Mouse (Mus musculus) embryonic facial prominence, embryonic 13.5 days (tissue): ENCODE measurements around the gene Kidins220. TPM values are rescaled to one million over a fixed set of nuclear protein-coding genes. Genes with fewer than 3 reads are reported as not detected.

ENCODE experiments used
- ATAC-seq: fragments of 200-750 bp; cut with Nextera tagmentation; 2 replicates; pipeline ENCODE4 v1.8.0; 2017; ENCODE audit warnings: low read depth; ENCODE audit not compliant: insufficient number of reproducible peaks, insufficient read depth, low FRiP score, low TSS enrichment
- H3K27ac ChIP-seq: fragments of 300-500 bp; sonication (generic); 2 replicates; pipeline ENCODE4 v1.5.1; 2015; ENCODE audit warnings: moderate library complexity, mild to moderate bottlenecking, inconsistent platforms
- H3K27me3 ChIP-seq: fragments of 300-500 bp; sonication (generic); 2 replicates; pipeline ENCODE4 v1.6.1; 2015; ENCODE audit warnings: mild to moderate bottlenecking, inconsistent platforms
- H3K36me3 ChIP-seq: fragments of 300-500 bp; sonication (generic); 2 replicates; pipeline ENCODE4 v1.6.1; 2015; ENCODE audit warnings: mild to moderate bottlenecking, inconsistent platforms
- H3K4me1 ChIP-seq: fragments of 300-500 bp; sonication (generic); 2 replicates; pipeline ENCODE4 v1.6.1; 2015; ENCODE audit warnings: inconsistent platforms
- H3K4me2 ChIP-seq: fragments of 300-500 bp; sonication (generic); 2 replicates; pipeline ENCODE4 v1.6.1; 2015; ENCODE audit warnings: moderate library complexity, mild to moderate bottlenecking, inconsistent platforms
- H3K4me3 ChIP-seq: fragments of 300-500 bp; sonication (generic); 2 replicates; pipeline ENCODE4 v1.5.1; 2015; ENCODE audit warnings: mild to moderate bottlenecking, inconsistent platforms
- H3K9ac ChIP-seq: fragments of 300-500 bp; sonication (generic); 2 replicates; pipeline ENCODE4 v1.6.1; 2015; ENCODE audit warnings: mild to moderate bottlenecking, inconsistent platforms
- H3K9me3 ChIP-seq: fragments of 300-500 bp; sonication (generic); 2 replicates; pipeline ENCODE4 v1.6.1; 2016; ENCODE audit warnings: inconsistent platforms
- WGBS: fragments of 180-500 bp; shearing (Covaris S2); methylation state at CpG from one replicate; pipeline ENCODE4 v1.1.7; 2015; ENCODE audit warnings: mixed read lengths; 5-methylcytosine and 5-hydroxymethylcytosine counted together
- polyA plus RNA-seq: library from polyadenylated mRNA; unstranded; fragments of >200 nt; fragmentation: Nextera tagmentation; extraction: Ambion mirVana; gene quantifications from 2 replicates; pipeline ENCODE4 v1.2.1, GENCODE M21; 2015

Gene Kidins220
- polyA plus RNA-seq, 1 experiment from 2014 or later, result 23.9 TPM

GRCm38 (mm10) chr12:25094621-25095521 is 120.1 kb downstream of the Kidins220 start:
- no peak for ATAC-seq
- H3K27me3 ChIP-seq, result no peaks in the 10 kb centered on the region
- peak overlapping the region; percentile 96 for H3K9ac ChIP-seq
- no peaks in the 10 kb centered on the region for H3K9me3 ChIP-seq
- 0 out of 2 replicates have a peak, but pooled peaks cover 4% of the 10 kb centered on the region for H3K36me3 ChIP-seq
- H3K4me1 ChIP-seq, result peaks cover 33% of the 10 kb centered on the region
- H3K4me3 ChIP-seq, result peak overlapping the region; percentile 96
- peak overlapping the region; percentile 95 for H3K27ac ChIP-seq
- WGBS, result under 1% methylated on average over 22 of the region's 22 CpGs
- peak overlapping the region; percentile 84 for H3K4me2 ChIP-seq

GRCm38 (mm10) chr12:25095538-25095937 is 120.8 kb downstream of the Kidins220 start:
- under 1% methylated on average over 19 of the region's 19 CpGs for WGBS
- peak overlapping the region; percentile 84 for H3K4me2 ChIP-seq
- H3K4me1 ChIP-seq, result peaks cover 33% of the 10 kb centered on the region
- no peak for ATAC-seq
- H3K4me3 ChIP-seq, result peak overlapping the region; percentile 96
- no peaks in the 10 kb centered on the region for H3K9me3 ChIP-seq
- H3K9ac ChIP-seq, result peak overlapping the region; percentile 96
- peak overlapping the region; percentile 95 for H3K27ac ChIP-seq
- H3K36me3 ChIP-seq, result 0 out of 2 replicates have a peak, but pooled peaks cover 4% of the 10 kb centered on the region
- no peaks in the 10 kb centered on the region for H3K27me3 ChIP-seq

GRCm38 (mm10) chr12:25095974-25096639 is 121.4 kb downstream of the Kidins220 start:
- no peaks in the 10 kb centered on the region for H3K9me3 ChIP-seq
- H3K27ac ChIP-seq, result peak overlapping the region; percentile 99
- peak overlapping the region; percentile 84 for H3K4me2 ChIP-seq
- H3K4me1 ChIP-seq, result peaks cover 35% of the 10 kb centered on the region
- H3K27me3 ChIP-seq, result no peaks in the 10 kb centered on the region
- H3K36me3 ChIP-seq, result 0 out of 2 replicates have a peak, but pooled peaks cover 4% of the 10 kb centered on the region
- peak overlapping the region; percentile 96 for H3K4me3 ChIP-seq
- peak overlapping the region; percentile 96 for H3K9ac ChIP-seq
- WGBS, result under 1% methylated on average over 41 of the region's 41 CpGs
- peak; percentile 88 for ATAC-seq

GRCm38 (mm10) chr12:25096640-25097051 is 121.9 kb downstream of the Kidins220 start:
- no peaks in the 10 kb centered on the region for H3K27me3 ChIP-seq
- peak overlapping the region; percentile 99 for H3K27ac ChIP-seq
- ATAC-seq, result no peak
- H3K4me3 ChIP-seq, result peak overlapping the region; percentile 96
- 2% methylated on average over 15 of the region's 15 CpGs for WGBS
- H3K4me1 ChIP-seq, result peaks cover 40% of the 10 kb centered on the region
- H3K4me2 ChIP-seq, result peak overlapping the region; percentile 84
- H3K36me3 ChIP-seq, result 0 out of 2 replicates have a peak, but pooled peaks cover 4% of the 10 kb centered on the region
- H3K9ac ChIP-seq, result peak overlapping the region; percentile 76
- no peaks in the 10 kb centered on the region for H3K9me3 ChIP-seq

- 2% methylated on average over 1 of the region's 1 CpGs for WGBS
- Histone ChIP-seq H3K4me1 (peaks cover 37% of the 10 kb centered on the region), H3K4me3 (peak within 1 kb of the TSS; percentile 96), H3K9me3 (no peaks in the 10 kb centered on the region), H3K36me3 (0 out of 2 replicates have a peak, but pooled peaks cover 4% of the 10 kb centered on the region), H3K27me3 (no peaks in the 10 kb centered on the region), H3K27ac (peak within 1 kb of the TSS; percentile 99), H3K9ac (peak within 1 kb of the TSS; percentile 76), H3K4me2 (peak within 1 kb of the TSS; percentile 84)
- ATAC-seq, result no peak
Measured at GRCm38 (mm10) chr12:25097052-25097209, 122.2 kb downstream of the Kidins220 start, which contains the start of gene Id2. Id2 (minus strand) TSS chr12:25097140.

- peak overlapping the region; percentile 84 for H3K4me2 ChIP-seq
- no peaks in the 10 kb centered on the region for H3K27me3 ChIP-seq
- peak overlapping the region; percentile 76 for H3K9ac ChIP-seq
- no peak for ATAC-seq
- H3K9me3 ChIP-seq, result no peaks in the 10 kb centered on the region
- H3K4me3 ChIP-seq, result peak overlapping the region; percentile 96
- 2% methylated on average over 28 of the region's 28 CpGs for WGBS
- H3K36me3 ChIP-seq, result 0 out of 2 replicates have a peak, but pooled peaks cover 4% of the 10 kb centered on the region
- H3K27ac ChIP-seq, result peak overlapping the region; percentile 99
- H3K4me1 ChIP-seq, result peaks cover 34% of the 10 kb centered on the region
Measured at GRCm38 (mm10) chr12:25097210-25098160, 122.8 kb downstream of the Kidins220 start.

- H3K4me2 ChIP-seq, result peak overlapping the region; percentile 84
- H3K27me3 ChIP-seq, result no peaks in the 10 kb centered on the region
- peak overlapping the region; percentile 76 for H3K9ac ChIP-seq
- H3K4me1 ChIP-seq, result peaks cover 27% of the 10 kb centered on the region
- H3K27ac ChIP-seq, result peak overlapping the region; percentile 99
- no peaks in the 10 kb centered on the region for H3K9me3 ChIP-seq
- peak overlapping the region; percentile 96 for H3K4me3 ChIP-seq
- no peak for ATAC-seq
- H3K36me3 ChIP-seq, result 0 out of 2 replicates have a peak, but pooled peaks cover 4% of the 10 kb centered on the region
- 0% methylated on average over 7 of the region's 10 CpGs for WGBS
Measured at GRCm38 (mm10) chr12:25098161-25098550, 123.4 kb downstream of the Kidins220 start.

GRCm38 (mm10) chr12:25098561-25099312 is 124.0 kb downstream of the Kidins220 start:
- peak; percentile 65 for ATAC-seq
- Histone ChIP-seq H3K27me3 (no peaks in the 10 kb centered on the region), H3K27ac (peak overlapping the region; percentile 99), H3K9me3 (no peaks in the 10 kb centered on the region), H3K4me1 (peaks cover 26% of the 10 kb centered on the region), H3K9ac (peak overlapping the region; percentile 76), H3K36me3 (no peaks in the 10 kb centered on the region), H3K4me2 (peak overlapping the region; percentile 84), H3K4me3 (peak overlapping the region; percentile 96)
- under 1% methylated on average over 60 of the region's 61 CpGs for WGBS

GRCm38 (mm10) chr12:25099313-25099562 is 124.5 kb downstream of the Kidins220 start:
- no peak for ATAC-seq
- Histone ChIP-seq H3K9me3 (no peaks in the 10 kb centered on the region), H3K36me3 (no peaks in the 10 kb centered on the region), H3K4me2 (peak overlapping the region; percentile 84), H3K4me3 (peak overlapping the region; percentile 96), H3K9ac (peak overlapping the region; percentile 76), H3K4me1 (peaks cover 27% of the 10 kb centered on the region), H3K27ac (peak overlapping the region; percentile 99), H3K27me3 (no peaks in the 10 kb centered on the region)
- WGBS, result under 1% methylated on average over 9 of the region's 9 CpGs

- H3K4me2 ChIP-seq, result peak overlapping the region; percentile 84
- H3K27ac ChIP-seq, result peak overlapping the region; percentile 99
- no peaks in the 10 kb centered on the region for H3K9me3 ChIP-seq
- peak overlapping the region; percentile 96 for H3K4me3 ChIP-seq
- H3K9ac ChIP-seq, result peak overlapping the region; percentile 76
- peaks cover 27% of the 10 kb centered on the region for H3K4me1 ChIP-seq
- under 1% methylated on average over 38 of the region's 38 CpGs for WGBS
- H3K36me3 ChIP-seq, result no peaks in the 10 kb centered on the region
- no peaks in the 10 kb centered on the region for H3K27me3 ChIP-seq
- ATAC-seq, result no peak
Measured at GRCm38 (mm10) chr12:25099563-25100408, 125.1 kb downstream of the Kidins220 start.
